Mouse (Mus musculus) adrenal gland, postnatal 14 days (tissue): ENCODE measurements around the gene AI481877. TPM values are rescaled to one million over a fixed set of nuclear protein-coding genes. Genes with fewer than 3 reads are reported as not detected.
"Not testable (repeated sequence)": the region's sequence is repeated elsewhere in the genome, so short reads cannot be mapped to it uniquely, and the experiment has no call there.

Experiments used
- DNase-seq: peaks from one replicate; pipeline ENCODE4 v3.0.0; 2021; ENCODE audit warnings: mixed read lengths
- long read RNA-seq, 2 experiments: library from polyadenylated mRNA; stranded (forward); transcript quantifications; one replicate each; pipeline ENCODE4 v2.0.0; 2021
- total RNA-seq: library from RNA; stranded (reverse); gene quantifications from 2 replicates; pipeline ENCODE4 v1.2.3, GENCODE M21; 2021

Gene AI481877
- total RNA-seq: not detected in 2 replicates
- long read RNA-seq, experiment 1: 0 reads
- long read RNA-seq, experiment 2, partial matches to known transcripts: 0 of 1 reads
- long read RNA-seq, experiment 2, other reads (novel, unspliced or antisense): 1 of 1 reads

GRCm38 (mm10) chr4:59138507-59139033, at the start of gene AI481877:
Gene AI481877 (minus strand): TSS chr4:59138983.
- not testable (repeated sequence) for DNase-seq

GRCm38 (mm10) chr4:59188474-59188801, 49.7 kb upstream of the AI481877 start:
- no peak for DNase-seq

- DNase-seq: peak; percentile 62
These were observed 48.5 kb upstream of the AI481877 start for GRCm38 (mm10) chr4:59187289-59187688.

DNA sequence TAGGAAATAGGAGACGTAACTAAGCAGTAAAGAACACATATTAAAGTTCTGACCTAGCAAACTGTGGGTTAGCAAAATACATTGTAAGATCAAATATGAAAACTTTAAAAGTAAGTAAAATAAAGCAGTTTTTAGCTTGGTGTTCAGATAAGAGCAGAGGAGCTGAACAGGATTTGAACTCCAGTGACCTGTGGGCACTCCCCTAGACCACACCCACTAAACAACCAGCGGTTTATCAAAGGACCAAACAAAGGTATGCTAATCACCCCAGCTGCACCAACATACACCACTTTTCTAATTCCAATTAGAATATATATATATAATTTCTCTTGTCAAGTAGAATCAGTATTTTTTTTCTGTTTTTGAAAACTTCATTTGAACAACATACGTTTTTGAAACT, 46.9 kb upstream of the AI481877 start:
- DNase-seq: no peak

DNA sequence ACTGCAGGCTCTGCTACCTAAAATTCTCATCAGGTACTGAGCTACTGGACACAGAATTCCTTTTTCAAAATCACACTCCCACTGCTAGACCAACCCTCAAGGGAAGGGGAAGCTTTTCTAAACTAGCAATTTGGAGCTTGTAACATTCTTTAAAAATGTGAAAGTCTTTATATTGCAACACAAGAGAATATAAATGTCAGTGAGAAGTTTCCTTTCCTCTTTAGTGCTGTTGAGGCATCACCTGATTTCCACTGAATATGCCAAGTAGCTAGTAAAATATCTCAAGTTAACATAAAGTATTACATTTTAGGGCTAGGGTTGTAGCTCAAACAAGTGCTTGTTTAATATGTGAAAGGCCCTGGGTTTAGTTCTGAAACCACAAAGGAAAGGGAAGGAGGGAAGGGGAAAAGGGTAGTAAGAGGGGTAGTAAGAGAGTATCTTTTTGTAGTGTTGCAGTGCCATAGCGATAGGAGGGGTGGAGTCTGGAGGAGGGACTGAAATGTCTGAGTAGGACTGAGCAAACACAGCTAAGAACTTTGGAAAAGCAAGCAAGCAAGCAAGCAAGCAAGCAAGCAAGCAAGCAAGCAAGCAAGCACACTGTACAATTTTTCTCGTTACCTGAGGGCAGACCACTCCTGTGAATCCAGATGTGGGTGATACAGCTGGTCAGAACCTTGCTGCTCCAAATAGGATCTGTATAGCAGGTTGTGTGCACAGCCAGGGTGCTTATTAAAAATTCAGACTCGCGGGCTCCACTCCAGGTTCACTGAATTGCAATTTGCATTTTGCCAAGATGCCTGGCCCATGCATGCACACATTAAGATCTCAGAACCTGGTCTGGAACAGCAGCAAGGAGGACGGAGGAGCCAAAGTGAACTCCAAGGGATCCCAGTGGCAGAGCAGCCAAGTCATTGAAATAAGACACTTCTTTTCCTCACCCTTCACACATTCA, 42.8 kb upstream of the AI481877 start:
- DNase-seq: no peak

GRCm38 (mm10) chr4:59177566-59177965, 38.8 kb upstream of the AI481877 start:
- DNase-seq: no peak

DNA sequence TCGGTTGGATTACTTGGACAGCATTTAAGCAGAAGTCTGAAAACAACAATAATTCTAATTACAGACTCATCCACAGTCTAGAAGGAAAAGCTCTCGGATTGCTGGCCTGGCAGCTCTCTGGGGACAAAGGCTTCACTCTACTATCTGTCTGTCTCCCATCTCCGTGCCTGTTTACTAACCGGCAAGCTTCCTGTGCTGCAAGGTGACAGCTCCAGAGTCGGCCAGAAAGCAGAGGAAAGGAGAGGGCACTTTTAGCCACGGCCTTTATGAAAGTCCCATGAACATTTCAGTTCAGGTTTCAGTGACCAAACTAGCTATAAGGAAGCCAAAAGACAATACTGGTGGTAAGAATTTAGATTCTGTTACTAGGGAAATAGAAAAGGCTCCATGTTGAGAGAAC, 37.1 kb upstream of the AI481877 start:
- DNase-seq: no peak

DNA sequence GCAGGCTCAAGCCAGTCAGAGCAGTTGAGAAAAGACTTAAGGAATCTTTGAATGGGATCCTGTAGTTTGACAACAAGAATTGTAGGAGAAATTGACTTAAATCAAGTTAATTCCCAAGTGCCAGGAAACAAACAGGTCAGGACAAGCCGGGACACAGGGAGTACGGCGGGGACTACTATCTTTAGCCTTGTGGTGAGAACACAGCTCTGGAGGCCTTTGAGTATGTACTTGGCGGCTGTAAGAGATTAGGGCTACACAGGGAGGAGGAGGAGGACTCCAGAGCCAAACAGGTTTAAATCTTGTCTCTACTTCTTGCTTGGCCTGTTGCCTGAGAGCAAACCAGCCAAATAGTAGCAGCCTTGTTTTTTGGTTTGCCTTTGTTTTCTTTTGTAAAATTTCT, 36.2 kb upstream of the AI481877 start:
- DNase-seq: no peak

- DNase-seq: peak; percentile 41
These were observed 34.6 kb upstream of the AI481877 start for GRCm38 (mm10) chr4:59173181-59173922.

DNA sequence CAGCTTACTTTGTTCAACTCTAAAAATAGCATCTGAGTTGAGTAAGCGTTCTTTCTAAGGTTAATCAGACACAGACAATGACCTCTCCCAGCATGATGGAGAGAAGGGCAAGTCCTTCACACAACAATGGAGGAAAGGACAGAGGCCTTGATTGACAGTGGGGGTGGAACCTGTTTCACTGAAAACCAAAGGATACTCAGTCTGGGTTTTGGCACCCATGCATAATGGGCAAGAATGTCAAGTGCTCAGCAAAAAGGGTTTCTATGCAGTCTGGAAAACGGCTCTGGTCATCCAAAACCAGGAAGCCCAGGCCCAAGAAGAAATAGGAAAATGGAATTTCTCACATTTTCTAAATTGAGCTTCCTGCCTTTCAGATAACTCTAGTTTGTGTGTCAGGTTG, 33.8 kb upstream of the AI481877 start:
- peak; percentile 31 for DNase-seq

DNA sequence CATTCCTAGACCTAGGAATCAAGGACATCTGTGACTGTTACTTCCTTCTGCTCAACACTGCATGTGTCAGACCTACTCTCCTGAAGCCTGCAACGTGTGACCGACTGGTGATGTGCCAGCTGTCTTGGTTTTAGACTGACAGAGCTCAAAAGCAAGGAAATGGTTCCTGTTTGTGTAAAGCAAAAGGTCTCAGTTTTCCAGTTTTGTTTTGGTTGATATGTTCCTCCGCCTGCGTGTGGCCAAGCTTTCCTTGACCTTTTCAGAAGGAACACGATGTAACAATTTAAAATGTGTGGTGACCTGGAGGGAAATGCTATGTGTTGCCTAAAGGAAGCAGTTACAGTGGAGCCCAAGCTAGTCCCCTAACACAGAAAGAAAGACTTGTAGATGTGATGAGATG, 31.2 kb upstream of the AI481877 start:
- no peak for DNase-seq

GRCm38 (mm10) chr4:59167251-59167847, 28.6 kb upstream of the AI481877 start:
- no peak for DNase-seq

DNA sequence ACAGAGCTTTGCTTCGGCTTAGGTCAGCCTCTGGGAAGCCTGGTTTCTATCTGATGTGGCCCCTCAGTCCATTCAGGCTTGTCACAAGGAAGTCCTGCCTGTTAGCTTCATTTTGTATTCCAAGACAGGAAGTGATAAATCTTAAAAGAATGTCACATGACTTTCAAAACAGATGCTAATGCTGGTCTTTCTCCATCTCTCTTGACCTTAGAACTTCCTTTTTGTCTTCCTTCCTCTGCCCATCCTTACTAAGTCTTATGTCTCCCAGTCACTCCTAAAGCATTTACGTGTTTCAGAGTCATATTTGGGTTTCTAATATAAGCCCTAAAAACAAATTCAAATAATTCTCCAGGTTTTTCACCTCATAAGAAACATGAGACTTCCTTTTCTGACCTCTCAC, 25.3 kb upstream of the AI481877 start:
- no peak for DNase-seq

- DNase-seq: peak; percentile 20
These were observed 22.3 kb upstream of the AI481877 start for GRCm38 (mm10) chr4:59160959-59161670.

DNA sequence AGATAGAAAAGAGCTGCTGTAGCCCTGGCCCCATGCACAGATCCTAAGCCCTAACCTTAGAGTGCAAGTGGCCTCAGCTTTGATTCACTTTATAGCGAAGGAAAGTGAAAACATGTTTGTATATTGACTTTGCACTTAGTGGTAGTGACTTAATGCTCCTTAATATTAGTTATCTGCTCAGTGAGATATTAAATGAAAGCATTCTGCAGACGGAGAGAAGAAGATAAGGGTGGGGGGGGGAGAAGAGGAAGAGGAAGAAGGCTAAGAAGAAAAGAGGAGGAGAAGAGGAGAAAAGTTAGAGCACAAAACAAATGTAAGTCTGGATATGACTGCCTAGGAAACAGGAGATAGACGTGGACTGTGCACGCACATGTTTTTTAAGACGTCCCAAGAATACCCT, 21.5 kb upstream of the AI481877 start:
- DNase-seq: no peak

DNA sequence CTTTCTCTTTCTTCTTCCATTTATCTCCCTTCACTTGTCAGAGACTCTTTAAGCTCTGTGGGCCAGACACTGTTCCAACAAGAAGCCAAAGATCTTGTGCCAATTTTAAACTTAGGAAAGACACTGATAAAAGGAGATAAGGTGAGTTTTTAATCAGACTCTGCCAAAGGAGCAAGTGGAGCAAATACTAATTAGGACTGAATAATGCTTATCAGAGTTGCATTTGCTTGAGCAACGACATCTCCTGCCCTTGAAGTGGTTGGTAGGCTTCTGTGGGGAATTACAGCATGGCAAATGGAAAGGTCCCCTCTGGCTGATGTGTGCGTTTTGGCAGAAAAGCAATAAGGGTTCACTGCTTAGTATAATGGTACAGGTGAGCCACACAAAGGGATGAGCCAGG, 18.9 kb upstream of the AI481877 start:
- no peak for DNase-seq

- no peak for DNase-seq
These were observed 18.3 kb upstream of the AI481877 start for GRCm38 (mm10) chr4:59156897-59157592.

DNA sequence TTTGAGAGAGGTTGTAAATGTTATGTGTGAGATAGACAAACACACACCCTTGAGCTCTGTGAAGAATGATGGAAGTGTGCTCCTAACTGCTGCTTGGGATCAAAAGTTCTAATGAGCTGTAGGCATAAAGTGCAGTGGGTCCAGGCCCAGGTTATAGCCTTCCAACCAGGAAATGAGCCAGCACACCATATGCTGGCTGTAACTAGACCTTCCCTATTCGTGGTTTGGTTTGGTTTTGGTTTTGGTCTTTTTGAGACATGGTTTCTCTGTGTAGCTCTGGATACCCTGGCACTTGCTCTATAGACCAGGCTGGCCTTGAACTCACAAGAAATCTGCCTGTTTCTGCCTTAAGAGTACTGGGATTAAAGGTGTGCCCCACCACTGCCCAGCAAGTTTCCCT, 13.2 kb upstream of the AI481877 start:
- no peak for DNase-seq

DNA sequence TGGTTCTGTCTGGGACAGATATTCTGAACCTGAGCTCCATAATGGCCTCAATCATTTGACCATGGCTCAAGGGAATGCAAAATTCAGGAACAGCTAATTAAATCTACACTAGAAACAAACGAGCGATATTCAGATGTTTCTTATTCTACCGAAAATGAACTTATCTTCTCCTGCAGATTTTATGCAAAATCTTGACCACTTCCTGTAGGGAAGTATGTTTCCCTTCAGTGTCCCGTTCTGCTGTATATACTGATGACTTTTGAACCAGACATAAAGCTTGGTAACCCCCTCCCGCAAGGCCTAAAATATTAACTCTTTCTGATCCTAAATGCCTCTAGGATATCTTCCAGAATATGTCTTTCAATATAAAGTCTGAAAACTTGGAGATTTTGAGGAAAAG, 12.1 kb upstream of the AI481877 start:
- no peak for DNase-seq

DNA sequence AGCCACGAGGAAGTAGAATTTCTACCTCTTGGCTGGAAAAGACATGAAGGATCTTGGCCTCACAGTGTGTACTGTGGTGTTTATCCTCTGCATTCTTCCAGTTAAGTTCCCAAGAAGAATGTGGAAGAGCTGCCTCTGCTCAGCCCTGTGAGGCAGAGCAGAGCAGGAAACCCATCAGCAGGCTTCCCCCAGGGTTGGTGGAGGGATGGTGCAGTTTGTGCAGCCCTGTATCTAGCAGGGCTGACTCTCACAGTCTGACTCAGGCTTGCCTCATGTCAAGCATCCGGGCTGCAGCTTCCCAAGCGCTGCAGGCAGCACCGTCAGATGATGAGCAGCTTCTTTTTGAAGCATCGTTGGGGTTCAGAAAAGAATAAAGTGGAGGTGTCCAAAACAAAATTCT, 10.3 kb upstream of the AI481877 start:
- DNase-seq: peak; percentile 45

- no peak for DNase-seq
These were observed 9.8 kb downstream of the AI481877 start for GRCm38 (mm10) chr4:59128935-59129334.
